Mouse (Mus musculus): ENCODE measurements around the gene Skp1a. TPM values are rescaled to one million over a fixed set of nuclear protein-coding genes. Genes with fewer than 3 reads are reported as not detected.

Skp1a gene
- total and polyA plus RNA-seq, 3 experiments = 169 to 1,533 (median 445) TPM

DNA sequence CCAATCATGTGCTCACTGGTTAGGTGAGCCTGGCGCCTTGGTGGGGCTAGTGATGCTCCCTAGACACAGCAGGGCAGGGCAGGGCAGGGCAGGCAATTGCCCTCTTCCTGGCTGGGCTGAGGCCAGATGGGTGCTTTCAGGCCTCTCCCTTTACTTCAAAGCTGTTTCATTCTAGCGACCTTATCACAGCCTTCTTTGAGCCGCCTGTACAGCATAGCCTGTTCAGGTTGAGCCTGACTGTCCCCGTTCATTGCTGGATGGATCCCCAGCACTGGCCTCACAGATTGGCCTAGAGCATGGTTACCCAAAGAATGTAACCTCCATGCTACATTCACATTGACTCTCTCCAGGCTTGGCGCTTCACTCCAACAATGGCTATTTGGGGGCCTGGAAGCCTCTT, 1.1 kb upstream of the Skp1a start:
- Histone ChIP-seq H3K9me3 (replicated peaks; ENCODE audit: insufficient read depth, low read length) (no peaks in the 10 kb centered on the region), H3K36me3 (ENCODE audit: control insufficient read depth in 1 of 2, insufficient read depth in 2 of 2, low read length in 2 of 2) (peaks cover 0 to 26% of the 10 kb centered on the region in 2 experiments; a peak in 3 of 4 replicates), H3K4me3 (ENCODE audit: control insufficient read depth in 1 of 2, insufficient read depth in 1 of 2, low read depth in 2 of 2, low read length in 2 of 2) (no peak overlapping the region), H3K27ac (ENCODE audit: control insufficient read depth, low read depth, low read length) (no peak overlapping the region), H3K27me3 (ENCODE audit: control insufficient read depth in 1 of 2, insufficient read depth in 2 of 2, low read length in 2 of 2) (no peaks in the 10 kb centered on the region), H3K9ac (ENCODE audit: control insufficient read depth, low read depth, low read length, poor library complexity, severe bottlenecking) (no peak overlapping the region), H3K79me2 (ENCODE audit: control insufficient read depth, insufficient read depth, low read length, poor library complexity) (peaks cover 37% of the 10 kb centered on the region), H3K4me1 (ENCODE audit: control insufficient read depth in 1 of 2, insufficient read depth in 2 of 2, low read length in 2 of 2) (peaks cover 6 to 25% of the 10 kb centered on the region in 2 experiments)
- TF ChIP-seq TCF12 (IDR thresholded peaks at IDR 0.05; ENCODE audit: low read depth, low read length) = no peak
- TF ChIP-seq NELFE (IDR thresholded peaks at IDR 0.05; ENCODE audit: low read depth, low read length) = no peak
- no peak for TF ChIP-seq CHD1 (IDR thresholded peaks at IDR 0.05; ENCODE audit: low read depth, low read length)
- TF ChIP-seq GABPA (IDR thresholded peaks at IDR 0.05; ENCODE audit: low read depth, low read length) = no peak
- TF ChIP-seq SIN3A (IDR thresholded peaks at IDR 0.05; ENCODE audit: low read length) = no peak
- TF ChIP-seq RCOR1 (IDR thresholded peaks at IDR 0.05; ENCODE audit: low read depth, low read length) = no peak
- no peak for TF ChIP-seq HCFC1 (IDR thresholded peaks at IDR 0.05; ENCODE audit: low read depth, low read length)
- no peak for TF ChIP-seq MEF2A (IDR thresholded peaks at IDR 0.05; ENCODE audit: extremely low read depth, insufficient replicate concordance, low read depth, low read length, poor library complexity, severe bottlenecking)
- TF ChIP-seq MAZ (IDR thresholded peaks at IDR 0.05; ENCODE audit: low read depth, low read length) = no peak
- no peak for DNase-seq (ENCODE audit: low read depth, low spot score)

DNA sequence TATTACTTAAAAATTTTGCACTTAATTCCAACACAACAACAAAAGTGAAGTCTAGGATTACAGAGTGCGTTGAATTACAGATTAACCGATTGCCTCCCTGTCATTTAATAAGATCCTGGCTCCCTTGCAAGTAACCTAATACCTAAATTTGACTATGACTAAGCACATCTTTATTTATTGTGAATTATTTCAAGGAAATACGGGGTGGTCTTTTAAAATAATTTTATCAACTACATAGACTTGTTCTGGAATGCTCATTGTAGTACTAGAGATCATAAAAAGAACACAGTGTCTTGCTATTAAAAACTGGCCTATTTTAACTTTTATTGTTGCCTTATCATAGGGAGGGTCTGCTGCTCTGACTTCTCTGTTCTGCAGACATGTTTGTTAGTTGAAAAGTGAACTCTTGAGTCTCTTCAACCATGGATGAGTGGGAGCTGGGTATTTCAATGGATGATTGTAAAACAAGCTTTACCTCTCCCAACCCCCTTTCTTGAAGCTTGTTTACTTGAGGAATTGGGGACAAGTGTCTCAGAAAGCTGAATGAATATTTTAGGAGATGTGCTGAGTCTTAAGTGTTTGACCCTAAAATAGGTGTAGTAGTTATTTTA, 1.4 kb downstream of the Skp1a start:
- TF ChIP-seq NRF1 (IDR thresholded peaks at IDR 0.05; ENCODE audit: insufficient read depth, low read depth, low read length, poor library complexity, severe bottlenecking) = no peak
- peak; percentile 82; the same call in 1 of the 2 replicates for TF ChIP-seq CHD1 (IDR thresholded peaks at IDR 0.05; ENCODE audit: low read depth, low read length)
- no peak for TF ChIP-seq GABPA (IDR thresholded peaks at IDR 0.05; ENCODE audit: low read depth, low read length)
- H3K4me1 ChIP-seq (ENCODE audit: control insufficient read depth in 1 of 2, insufficient read depth in 2 of 2, low read length in 2 of 2) = peaks cover 6 to 25% of the 10 kb centered on the region in 2 experiments
- peaks cover 17 to 31% of the 10 kb centered on the region in 2 experiments for H3K36me3 ChIP-seq (ENCODE audit: control insufficient read depth in 1 of 2, insufficient read depth in 2 of 2, low read length in 2 of 2)
- H3K79me2 ChIP-seq (ENCODE audit: control insufficient read depth, insufficient read depth, low read length, poor library complexity) = peaks cover 53% of the 10 kb centered on the region
- no peak overlapping the region for H3K27ac ChIP-seq (ENCODE audit: control insufficient read depth, low read depth, low read length)
- peak overlapping the region; percentile 91 for H3K9ac ChIP-seq (ENCODE audit: control insufficient read depth, low read depth, low read length, poor library complexity, severe bottlenecking)
- peak overlapping the region; percentile 70 to 98 for H3K4me3 ChIP-seq (ENCODE audit: control insufficient read depth in 1 of 2, insufficient read depth in 1 of 2, low read depth in 2 of 2, low read length in 2 of 2)
- no peaks in the 10 kb centered on the region for H3K27me3 ChIP-seq (ENCODE audit: control insufficient read depth in 1 of 2, insufficient read depth in 2 of 2, low read length in 2 of 2)
- DNase-seq (ENCODE audit: low read depth, low spot score) = peak; percentile 39
- no peaks in the 10 kb centered on the region for H3K9me3 ChIP-seq (replicated peaks; ENCODE audit: insufficient read depth, low read length)

DNA sequence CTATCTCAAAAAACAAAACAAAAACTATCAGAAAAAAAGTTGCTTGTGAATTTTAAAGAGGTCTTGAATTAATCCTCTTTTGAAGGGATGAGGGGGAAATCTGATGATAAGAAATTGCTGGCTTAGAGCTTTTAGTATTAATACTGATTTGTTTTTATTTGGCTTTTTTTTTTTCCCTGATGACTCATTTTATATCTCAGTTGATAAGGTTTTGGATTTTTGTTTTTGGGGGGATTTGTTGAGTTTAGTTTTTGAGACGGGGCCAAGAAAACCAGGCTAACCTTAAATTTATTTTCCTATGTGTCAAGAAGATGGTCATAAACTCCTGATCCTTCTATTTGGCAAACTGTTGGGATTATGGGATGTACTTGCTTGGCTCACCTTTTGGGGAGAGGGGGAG, 2.1 kb downstream of the Skp1a start:
- Histone ChIP-seq H3K27me3 (ENCODE audit: control insufficient read depth in 1 of 2, insufficient read depth in 2 of 2, low read length in 2 of 2) (no peaks in the 10 kb centered on the region), H3K9me3 (replicated peaks; ENCODE audit: insufficient read depth, low read length) (no peaks in the 10 kb centered on the region), H3K9ac (ENCODE audit: control insufficient read depth, low read depth, low read length, poor library complexity, severe bottlenecking) (peak overlapping the region; percentile 91), H3K79me2 (ENCODE audit: control insufficient read depth, insufficient read depth, low read length, poor library complexity) (peaks cover 56% of the 10 kb centered on the region), H3K4me1 (ENCODE audit: control insufficient read depth in 1 of 2, insufficient read depth in 2 of 2, low read length in 2 of 2) (peaks cover 6 to 25% of the 10 kb centered on the region in 2 experiments), H3K36me3 (ENCODE audit: control insufficient read depth in 1 of 2, insufficient read depth in 2 of 2, low read length in 2 of 2) (peaks cover 19 to 32% of the 10 kb centered on the region in 2 experiments), H3K27ac (ENCODE audit: control insufficient read depth, low read depth, low read length) (no peak overlapping the region), H3K4me3 (ENCODE audit: control insufficient read depth in 1 of 2, insufficient read depth in 1 of 2, low read depth in 2 of 2, low read length in 2 of 2) (peak overlapping the region; percentile 25 to 70; a peak in 3 of 4 replicates)
- no peak for DNase-seq (ENCODE audit: low read depth, low spot score)
- 0 out of 2 replicates have a peak, but pooled peaks have one; percentile 64 for TF ChIP-seq ZNF384 (IDR thresholded peaks at IDR 0.05; ENCODE audit: low read depth, low read length)
- TF ChIP-seq CHD1 (IDR thresholded peaks at IDR 0.05; ENCODE audit: low read depth, low read length) = no peak
- no peak for TF ChIP-seq SMC3 (IDR thresholded peaks at IDR 0.05; ENCODE audit: low read depth, low read length)
- peak; percentile 61; the same call in 1 of the 2 replicates for TF ChIP-seq RCOR1 (IDR thresholded peaks at IDR 0.05; ENCODE audit: low read depth, low read length)
- peak; percentile 41; the same call in 1 of the 2 replicates for TF ChIP-seq GATA1 (IDR thresholded peaks at IDR 0.05; ENCODE audit: low read depth, low read length)
